ENCODE assay signal across 8 mouse cellular contexts in the genomic region with DNA sequence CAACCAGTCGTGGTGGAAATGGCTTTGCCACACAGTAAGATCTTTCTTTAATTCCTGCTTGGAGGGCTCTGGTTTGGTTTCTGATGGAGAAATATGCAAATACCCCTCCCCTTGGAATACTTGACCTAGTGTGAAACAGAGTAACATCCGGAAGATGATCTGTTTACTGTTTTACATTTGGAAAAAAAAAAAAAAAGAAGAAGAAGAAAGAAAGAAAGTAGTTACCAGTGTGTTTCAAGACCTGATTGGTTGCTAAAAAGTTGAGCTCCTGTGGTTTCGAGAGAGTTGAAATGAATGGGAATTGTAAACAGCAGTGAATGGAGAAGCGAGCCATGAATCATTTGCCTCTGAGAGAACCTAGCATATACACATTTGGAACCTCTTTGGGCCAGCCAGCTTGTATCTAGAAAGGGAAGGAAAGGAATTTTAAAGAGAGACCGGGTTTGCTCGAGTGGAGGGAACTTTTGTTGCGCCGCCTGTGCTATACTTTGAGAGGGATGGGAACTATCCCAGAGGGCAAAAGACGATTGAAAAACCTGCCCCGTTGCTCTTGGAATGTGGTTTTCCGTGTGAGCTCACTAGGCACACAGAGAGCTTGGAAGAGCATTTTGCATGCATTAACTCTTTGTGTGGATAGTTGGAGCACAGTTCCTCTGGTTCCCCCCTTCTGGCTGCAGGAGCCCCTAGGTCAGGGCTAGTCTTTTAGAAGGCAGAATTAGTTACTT.
DNase-seq lines count a peak whose midpoint lies in the region; ATAC-seq and TF ChIP-seq lines count a peak whose summit lies in the region.

No protein-coding gene starts in this region.

- ATAC-seq in forebrain, embryonic 15.5 days (replicated peaks) = no peak
- ATAC-seq in liver, embryonic 14.5 days (ENCODE audit: insufficient read depth) = no peak
- no peak for ATAC-seq in stomach, embryonic 15.5 days (ENCODE audit: insufficient read depth, low FRiP score, low read depth)
- ATAC-seq in frontal cortex, adult (ENCODE audit: low TSS enrichment) = no peak

- peaks cover 21% of the 10 kb centered on the region for H3K4me1 ChIP-seq in forebrain, embryonic 15.5 days
- peaks cover 8 to 14% of the 10 kb centered on the region in 2 experiments for H3K4me1 ChIP-seq in liver, embryonic 14.5 days (replicated peaks; ENCODE audit: control insufficient read depth in 2 of 2, insufficient read depth in 2 of 2, low read length in 1 of 2)
- peaks cover 9% of the 10 kb centered on the region for H3K4me1 ChIP-seq in stomach, embryonic 15.5 days

- TF ChIP-seq EP300 in liver, embryonic 14.5 days (IDR thresholded peaks at IDR 0.05; ENCODE audit: low read depth) = no peak

- DNase-seq in retina, embryonic 14.5 days (ENCODE audit: low spot score) = peak; percentile 11
- DNase-seq in retina, postnatal 1 day = no peak
- DNase-seq in liver, embryonic 14.5 days (ENCODE audit: low read depth in 3 of 3, low spot score in 3 of 3) = no peak
- no peak for DNase-seq in layer of hippocampus, postnatal 10 days (ENCODE audit: low spot score in 2 of 2)
- no peak for DNase-seq in frontal cortex, postnatal 14 days (ENCODE audit: low spot score in 2 of 2)

- H3K27me3 ChIP-seq in forebrain, embryonic 15.5 days = no peaks in the 10 kb centered on the region
- peaks cover 31% of the 10 kb centered on the region for H3K27me3 ChIP-seq in liver, embryonic 14.5 days (ENCODE audit: control insufficient read depth, insufficient read depth, low read length)
- no peaks in the 10 kb centered on the region for H3K27me3 ChIP-seq in stomach, embryonic 15.5 days (replicated peaks)

- H3K4me2 ChIP-seq in forebrain, embryonic 15.5 days (replicated peaks) = peak overlapping the region; percentile 34
- peak overlapping the region; percentile 86 for H3K4me2 ChIP-seq in liver, embryonic 14.5 days (ENCODE audit: low read depth)
- peak overlapping the region; percentile 64 for H3K4me2 ChIP-seq in stomach, embryonic 15.5 days

- no peak for TF ChIP-seq CTCF in liver, embryonic 14.5 days (IDR thresholded peaks at IDR 0.05; ENCODE audit: low read depth)

- H3K9ac ChIP-seq in forebrain, embryonic 15.5 days (replicated peaks) = no peak overlapping the region
- no peak overlapping the region; the same call in 1 of the 2 replicates for H3K9ac ChIP-seq in liver, embryonic 14.5 days (replicated peaks)
- 0 out of 2 replicates have a peak overlapping the region, but pooled peaks have one; percentile 7 for H3K9ac ChIP-seq in stomach, embryonic 15.5 days

- no peaks in the 10 kb centered on the region for H3K36me3 ChIP-seq in forebrain, embryonic 15.5 days
- no peaks in the 10 kb centered on the region for H3K36me3 ChIP-seq in liver, embryonic 14.5 days (replicated peaks; ENCODE audit: control insufficient read depth, insufficient read depth, low read depth)
- 0 out of 2 replicates have a peak, but pooled peaks cover 3% of the 10 kb centered on the region for H3K36me3 ChIP-seq in stomach, embryonic 15.5 days

- WGBS in forebrain, embryonic 15.5 days = 2% methylated on average over 11 of the region's 11 CpGs
- WGBS in liver, embryonic 14.5 days (ENCODE audit: insufficient replicate concordance) = 3% methylated on average over 11 of the region's 11 CpGs
- WGBS in stomach, embryonic 15.5 days = 3% methylated on average over 11 of the region's 11 CpGs

- no peak overlapping the region for H3K27ac ChIP-seq in forebrain, embryonic 15.5 days (replicated peaks)
- no peak overlapping the region for H3K27ac ChIP-seq in liver, embryonic 14.5 days
- peak overlapping the region; percentile 84 for H3K27ac ChIP-seq in stomach, embryonic 15.5 days

- no peak overlapping the region; the same call in 1 of the 2 replicates for H3K4me3 ChIP-seq in forebrain, embryonic 15.5 days
- H3K4me3 ChIP-seq in liver, embryonic 14.5 days (ENCODE audit: insufficient read depth in 1 of 2, low read depth in 2 of 2, low read length in 2 of 2) = peak overlapping the region; percentile 51 to 54
- peak overlapping the region; percentile 38 for H3K4me3 ChIP-seq in stomach, embryonic 15.5 days (replicated peaks)

- H3K9me3 ChIP-seq in forebrain, embryonic 15.5 days = no peaks in the 10 kb centered on the region
- no peaks in the 10 kb centered on the region for H3K9me3 ChIP-seq in liver, embryonic 14.5 days (ENCODE audit: control insufficient read depth, low read length)
- no peaks in the 10 kb centered on the region for H3K9me3 ChIP-seq in stomach, embryonic 15.5 days

Comparison
In these comparisons a context has a peak if more than half of its experiments do, and no peak if none do; other contexts are left out.
1. H3K4me2 ChIP-seq: peak in every context shown above with its lines; median percentile 86 in liver, embryonic 14.5 days; 64 in stomach, embryonic 15.5 days; 34 in forebrain, embryonic 15.5 days.